Mouse (Mus musculus): ENCODE measurements around the gene Smarca2.

GRCm38 (mm10) chr19:26776066-26777025 lies 171.5 kb downstream of the Smarca2 start:
- TF ChIP-seq CTCF (IDR thresholded peaks at IDR 0.05; ENCODE audit: borderline replicate concordance, insufficient read depth, low read depth, low read length) (no peak), POLR2A (IDR thresholded peaks at IDR 0.05; ENCODE audit: borderline replicate concordance, insufficient read depth, low read length) (no peak)
